Mouse (Mus musculus) lung, postnatal 0 days (tissue): ENCODE measurements around the gene Agl. TPM values are rescaled to one million over a fixed set of nuclear protein-coding genes. Genes with fewer than 3 reads are reported as not detected.

Experiments used
- ATAC-seq: fragments of 200-750 bp; cut with Nextera tagmentation; 2 replicates; pipeline ENCODE4 v1.8.0; 2017; ENCODE audit warnings: moderate library complexity
- DNase-seq: peaks from one replicate; pipeline ENCODE4 v3.0.0-alpha.2; 2016; ENCODE audit warnings: low spot score
- H3K27ac ChIP-seq: fragments of 300-500 bp; sonication (generic); 2 replicates; pipeline ENCODE4 v1.5.1; 2014; ENCODE audit warnings: antibody characterized with exemption, mild to moderate bottlenecking, low read length, mixed read lengths
- H3K27me3 ChIP-seq: fragments of 300-500 bp; sonication (generic); replicated peaks from 2 replicates; pipeline ENCODE4 v1.6.1; 2014; ENCODE audit warnings: low read length, mixed read lengths; ENCODE audit not compliant: insufficient read depth
- H3K36me3 ChIP-seq: fragments of 300-500 bp; sonication (generic); 2 replicates; pipeline ENCODE4 v1.6.1; 2014; ENCODE audit warnings: low read length, mixed read lengths; ENCODE audit not compliant: insufficient read depth
- H3K4me1 ChIP-seq: fragments of 300-500 bp; sonication (generic); 2 replicates; pipeline ENCODE4 v1.6.1; 2014; ENCODE audit warnings: antibody characterized with exemption, low read depth, low read length, mixed read lengths; ENCODE audit not compliant: insufficient read depth
- H3K4me2 ChIP-seq: fragments of 300-500 bp; sonication (generic); replicated peaks from 2 replicates; pipeline ENCODE4 v1.6.1; 2014; ENCODE audit warnings: low read depth, mild to moderate bottlenecking, low read length, moderate library complexity, mixed read lengths
- H3K4me3 ChIP-seq: fragments of 300-500 bp; sonication (generic); 2 replicates; pipeline ENCODE4 v1.5.1; 2014; ENCODE audit warnings: low read depth, low read length
- H3K9ac ChIP-seq: fragments of 300-500 bp; sonication (generic); replicated peaks from 2 replicates; pipeline ENCODE4 v1.6.1; 2014; ENCODE audit warnings: low read depth, mild to moderate bottlenecking
- H3K9me3 ChIP-seq: fragments of 300-500 bp; sonication (generic); 2 replicates; pipeline ENCODE4 v1.6.1; 2016; ENCODE audit warnings: low read length, mixed read lengths
- CTCF ChIP-seq: IDR thresholded peaks from 2 replicates; pipeline ENCODE4 v1.5.1; 2016; ENCODE audit warnings: antibody characterized with exemption, mild to moderate bottlenecking
- EP300 ChIP-seq: IDR thresholded peaks from 2 replicates; pipeline ENCODE4 v1.6.1; 2016; ENCODE audit warnings: antibody characterized with exemption, mild to moderate bottlenecking, control low read depth
- WGBS: fragments of 180-500 bp; shearing (Covaris S2); extraction: QIAGEN DNeasy Blood & Tissue Kit; methylation state at CpG from one replicate; pipeline ENCODE4 v1.1.7; 2014; 5-methylcytosine and 5-hydroxymethylcytosine counted together
- polyA plus RNA-seq: library from polyadenylated mRNA; unstranded; fragments of >200 nt; fragmentation: Nextera tagmentation; extraction: Ambion mirVana; gene quantifications from 2 replicates; pipeline ENCODE4 v1.2.1, GENCODE M21; 2015

Agl gene
- polyA plus RNA-seq, 1 experiment from 2014 or later, result 6.5 TPM

GRCm38 (mm10) chr3:116809221-116809620, 1.3 kb upstream of the Agl start:
- TF ChIP-seq CTCF, result no peak
- no peak for TF ChIP-seq EP300
- DNase-seq (no peak), ATAC-seq (no peak)
- no peak overlapping the region for H3K27ac ChIP-seq
- peaks cover 9% of the 10 kb centered on the region; the same call in 1 of the 2 replicates for H3K4me1 ChIP-seq
- H3K27me3 ChIP-seq, result no peaks in the 10 kb centered on the region
- no peaks in the 10 kb centered on the region for H3K9me3 ChIP-seq
- H3K9ac ChIP-seq, result no peak overlapping the region
- no peaks in the 10 kb centered on the region for H3K36me3 ChIP-seq
- 97% methylated on average over 6 of the region's 6 CpGs for WGBS
- no peak overlapping the region for H3K4me2 ChIP-seq
- H3K4me3 ChIP-seq, result no peak overlapping the region

DNA sequence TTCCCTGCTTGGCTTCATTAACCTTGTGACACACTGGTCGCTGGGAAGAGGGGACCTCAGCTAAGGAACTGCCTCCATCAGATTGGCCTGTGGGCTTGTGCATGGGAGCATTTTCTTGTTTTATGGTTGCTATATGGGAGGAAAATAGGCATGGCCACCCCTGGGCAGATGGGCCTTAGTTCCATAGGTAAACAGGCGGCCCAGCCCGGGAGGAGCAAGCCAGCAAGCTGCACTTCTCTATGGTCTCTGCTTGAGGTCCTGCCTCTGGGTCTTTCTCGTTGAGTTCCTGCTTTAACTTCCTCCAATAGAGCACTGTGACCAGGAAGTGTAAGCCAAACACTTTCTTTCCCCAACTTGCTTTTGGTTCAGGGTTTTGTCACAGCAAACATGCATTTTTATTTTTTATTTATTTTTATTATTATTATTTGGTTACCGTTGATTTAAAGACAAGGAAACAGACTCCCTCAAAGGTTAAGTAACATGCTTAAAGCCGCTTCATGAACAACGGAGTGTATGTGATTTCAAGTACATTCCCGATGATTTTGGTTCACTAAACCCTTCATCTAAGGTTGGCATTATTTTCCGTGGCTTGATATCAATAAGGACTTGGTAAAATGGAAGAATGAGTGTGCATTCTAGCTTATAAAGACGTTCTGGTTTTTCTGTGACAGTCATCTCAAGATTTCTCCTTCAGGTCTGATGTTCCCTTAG, 696 bp upstream of the Agl start:
- ATAC-seq, result peak; percentile 39
- Histone ChIP-seq H3K27ac (peak overlapping the region; percentile 86), H3K4me2 (peak overlapping the region; percentile 86), H3K9me3 (no peaks in the 10 kb centered on the region), H3K4me1 (peaks cover 9% of the 10 kb centered on the region; the same call in 1 of the 2 replicates), H3K27me3 (no peaks in the 10 kb centered on the region), H3K36me3 (no peaks in the 10 kb centered on the region), H3K4me3 (peak overlapping the region; percentile 60), H3K9ac (peak overlapping the region; percentile 75)
- DNase-seq, result peak; percentile 57
- WGBS, result 58% methylated on average over 10 of the region's 10 CpGs
- no peak for TF ChIP-seq CTCF
- no peak for TF ChIP-seq EP300

DNA sequence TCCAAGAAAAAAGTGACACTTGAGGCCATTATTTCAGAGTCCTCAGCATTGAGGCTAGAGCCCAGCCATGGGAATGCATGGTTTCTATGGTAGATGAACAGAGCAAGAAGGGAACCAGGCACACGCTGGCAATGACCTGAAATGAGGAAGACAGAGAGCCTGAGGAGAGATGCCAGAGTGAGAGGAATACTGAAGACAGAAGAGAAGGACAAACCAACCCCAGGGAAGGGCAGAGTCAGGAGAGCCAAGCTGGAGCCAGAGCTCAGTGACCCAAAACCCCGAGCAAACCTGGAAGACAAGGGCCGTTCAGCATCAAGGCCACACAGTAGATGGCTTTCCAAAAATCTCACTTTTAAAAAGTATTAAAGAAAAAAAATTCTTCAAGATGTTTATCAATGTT, 2.1 kb downstream of the Agl start:
- Histone ChIP-seq H3K36me3 (no peaks in the 10 kb centered on the region), H3K4me2 (no peak overlapping the region), H3K27me3 (no peaks in the 10 kb centered on the region), H3K9me3 (no peaks in the 10 kb centered on the region), H3K9ac (no peak overlapping the region), H3K4me1 (peaks cover 9% of the 10 kb centered on the region; the same call in 1 of the 2 replicates), H3K27ac (no peak overlapping the region), H3K4me3 (no peak overlapping the region)
- ATAC-seq, result no peak
- TF ChIP-seq EP300, result no peak
- TF ChIP-seq CTCF, result no peak
- no peak for DNase-seq
- 75% methylated on average over 3 of the region's 3 CpGs for WGBS

DNA sequence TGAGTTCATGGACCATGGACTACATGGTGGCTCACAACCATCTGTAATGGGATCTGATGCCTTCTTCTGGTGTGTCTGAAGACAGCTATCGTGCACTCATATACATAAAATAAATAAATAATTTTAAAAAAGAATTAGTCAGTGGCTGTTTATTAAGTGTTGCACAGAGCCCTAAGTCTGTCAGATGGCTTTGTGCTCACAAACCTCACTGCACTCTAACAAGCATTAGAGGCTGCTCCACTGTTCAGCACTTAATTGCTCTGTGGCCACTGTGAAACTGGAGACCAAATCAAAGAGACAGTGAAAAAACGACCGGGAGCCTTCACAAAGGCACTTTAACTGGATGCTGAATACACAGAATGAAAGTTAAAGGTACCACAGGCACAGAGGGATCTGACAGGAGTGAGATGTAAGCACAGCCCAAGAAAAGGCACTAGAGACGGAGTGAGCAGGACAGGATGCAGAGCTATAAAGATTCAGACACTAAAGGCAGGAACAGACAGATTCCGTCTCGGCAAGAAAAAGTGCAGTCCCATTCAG, 3.1 kb downstream of the Agl start:
- no peaks in the 10 kb centered on the region for H3K36me3 ChIP-seq
- DNase-seq (no peak), ATAC-seq (no peak)
- no peaks in the 10 kb centered on the region for H3K9me3 ChIP-seq
- no peak overlapping the region for H3K4me2 ChIP-seq
- H3K27me3 ChIP-seq, result no peaks in the 10 kb centered on the region
- H3K4me1 ChIP-seq, result peaks cover 9% of the 10 kb centered on the region; the same call in 1 of the 2 replicates
- no peak overlapping the region for H3K27ac ChIP-seq
- no peak overlapping the region for H3K9ac ChIP-seq
- no peak overlapping the region for H3K4me3 ChIP-seq
- WGBS, result 61% methylated on average over 6 of the region's 6 CpGs
- no peak for TF ChIP-seq EP300
- no peak for TF ChIP-seq CTCF

DNA sequence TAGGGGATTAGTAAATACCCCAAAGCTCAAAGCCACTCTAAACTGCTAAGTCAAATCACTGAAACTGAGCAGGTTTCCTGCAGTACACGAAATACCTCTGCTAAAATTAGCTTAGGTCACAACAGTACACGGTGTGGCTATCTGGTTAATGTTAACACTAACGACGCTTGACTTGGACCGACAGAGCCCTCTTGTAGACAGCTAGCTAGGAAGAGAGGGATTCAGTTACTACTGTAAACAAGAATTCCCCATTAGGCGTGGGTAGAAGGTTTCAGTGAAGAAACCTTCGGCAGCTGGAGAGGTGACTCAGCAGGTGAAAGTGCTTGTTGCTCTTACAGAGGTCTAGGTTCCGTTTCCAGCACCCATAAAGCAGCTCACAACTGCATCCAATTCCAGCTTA, 6.2 kb downstream of the Agl start:
- Histone ChIP-seq H3K4me2 (no peak overlapping the region), H3K4me1 (peaks cover 4% of the 10 kb centered on the region; the same call in 1 of the 2 replicates), H3K27ac (no peak overlapping the region), H3K36me3 (no peaks in the 10 kb centered on the region), H3K4me3 (no peak overlapping the region), H3K9me3 (no peaks in the 10 kb centered on the region), H3K9ac (no peak overlapping the region), H3K27me3 (no peaks in the 10 kb centered on the region)
- 41% methylated on average over 8 of the region's 8 CpGs for WGBS
- ATAC-seq (no peak), DNase-seq (no peak)
- TF ChIP-seq EP300, result no peak
- TF ChIP-seq CTCF, result no peak

DNA sequence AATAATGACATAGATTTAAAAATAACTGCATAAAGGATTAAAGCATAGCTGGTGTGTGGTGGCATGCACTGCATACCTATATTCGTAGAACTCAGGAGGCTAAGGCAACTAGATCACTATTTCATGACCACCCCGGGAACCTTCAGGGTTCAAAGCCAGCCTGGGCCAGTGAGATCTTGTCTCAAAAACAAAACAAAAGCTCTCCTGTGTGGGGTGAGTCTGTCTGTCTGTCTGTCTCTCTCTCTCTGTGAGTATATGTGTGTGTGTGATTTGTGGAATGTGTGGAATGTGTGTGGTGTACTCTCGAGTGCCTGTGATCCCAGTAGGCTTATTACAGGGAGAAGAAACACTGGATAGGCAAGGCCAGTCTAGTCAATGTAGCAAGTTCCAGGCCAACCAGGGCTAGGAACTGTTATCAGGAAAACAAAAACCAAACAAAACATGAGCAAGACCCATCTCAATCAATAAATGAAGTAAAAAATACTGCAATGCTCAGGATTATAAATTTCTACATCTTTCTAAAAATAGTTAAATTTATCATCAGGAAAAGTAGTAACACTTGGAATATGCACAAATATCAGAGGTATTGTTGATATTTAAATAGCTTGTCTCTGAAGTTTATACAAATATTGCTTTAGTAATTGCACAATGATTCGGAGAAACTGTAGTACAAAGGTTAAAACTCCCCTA, 9.0 kb downstream of the Agl start:
- DNase-seq (no peak), ATAC-seq (no peak)
- H3K9ac ChIP-seq, result no peak overlapping the region
- no peaks in the 10 kb centered on the region for H3K4me1 ChIP-seq
- no peaks in the 10 kb centered on the region for H3K27me3 ChIP-seq
- H3K9me3 ChIP-seq, result no peaks in the 10 kb centered on the region
- no peak overlapping the region for H3K4me2 ChIP-seq
- no peaks in the 10 kb centered on the region for H3K36me3 ChIP-seq
- 48% methylated on average over 4 of the region's 4 CpGs for WGBS
- H3K27ac ChIP-seq, result no peak overlapping the region
- no peak for TF ChIP-seq CTCF
- TF ChIP-seq EP300, result no peak
- no peak overlapping the region for H3K4me3 ChIP-seq
